Mouse (Mus musculus): ENCODE measurements around the gene Magt1. TPM values are rescaled to one million over a fixed set of nuclear protein-coding genes. Genes with fewer than 3 reads are reported as not detected.

Gene Magt1
- polyA plus RNA-seq, 1 experiment = 43.8 TPM

GRCm38 (mm10) chrX:105953999-105954398 lies 57.7 kb downstream of the Magt1 start:
- TF ChIP-seq CTCF (IDR thresholded peaks at IDR 0.05; ENCODE audit: low read depth, low read length) = no peak
- TF ChIP-seq POLR2A (IDR thresholded peaks at IDR 0.05; ENCODE audit: borderline replicate concordance, low read depth, low read length) = no peak
- Histone ChIP-seq H3K4me3 (ENCODE audit: insufficient read depth, low read length) (no peak overlapping the region), H3K4me1 (ENCODE audit: control insufficient read depth, insufficient read depth, low read length) (no peaks in the 10 kb centered on the region), H3K27ac (ENCODE audit: insufficient read depth, low read depth, low read length) (no peak overlapping the region)

GRCm38 (mm10) chrX:105946357-105946756 lies 65.3 kb downstream of the Magt1 start:
- TF ChIP-seq CTCF (IDR thresholded peaks at IDR 0.05; ENCODE audit: low read depth, low read length) = no peak
- no peak for TF ChIP-seq POLR2A (IDR thresholded peaks at IDR 0.05; ENCODE audit: borderline replicate concordance, low read depth, low read length)
- Histone ChIP-seq H3K4me1 (ENCODE audit: control insufficient read depth, insufficient read depth, low read length) (no peaks in the 10 kb centered on the region), H3K27ac (ENCODE audit: insufficient read depth, low read depth, low read length) (no peak overlapping the region), H3K4me3 (ENCODE audit: insufficient read depth, low read length) (no peak overlapping the region)

- Histone ChIP-seq H3K4me1 (ENCODE audit: control insufficient read depth, insufficient read depth, low read length) (no peaks in the 10 kb centered on the region), H3K27ac (ENCODE audit: insufficient read depth, low read depth, low read length) (no peak overlapping the region), H3K4me3 (ENCODE audit: insufficient read depth, low read length) (no peak overlapping the region)
- no peak for TF ChIP-seq CTCF (IDR thresholded peaks at IDR 0.05; ENCODE audit: low read depth, low read length)
- TF ChIP-seq POLR2A (IDR thresholded peaks at IDR 0.05; ENCODE audit: borderline replicate concordance, low read depth, low read length) = no peak
Measured at GRCm38 (mm10) chrX:105939245-105939644, 72.5 kb downstream of the Magt1 start.

- Histone ChIP-seq H3K4me1 (ENCODE audit: control insufficient read depth, insufficient read depth, low read length) (no peaks in the 10 kb centered on the region), H3K27ac (ENCODE audit: insufficient read depth, low read depth, low read length) (no peak overlapping the region), H3K4me3 (ENCODE audit: insufficient read depth, low read length) (no peak overlapping the region)
- TF ChIP-seq POLR2A (IDR thresholded peaks at IDR 0.05; ENCODE audit: borderline replicate concordance, low read depth, low read length) = no peak
- TF ChIP-seq CTCF (IDR thresholded peaks at IDR 0.05; ENCODE audit: low read depth, low read length) = no peak
Measured at GRCm38 (mm10) chrX:105937736-105938135, 74.0 kb downstream of the Magt1 start.

- Histone ChIP-seq H3K27ac (ENCODE audit: insufficient read depth, low read depth, low read length) (no peak overlapping the region), H3K4me3 (ENCODE audit: insufficient read depth, low read length) (no peak overlapping the region), H3K4me1 (ENCODE audit: control insufficient read depth, insufficient read depth, low read length) (peaks cover 2% of the 10 kb centered on the region; the same call in 1 of the 2 replicates)
- TF ChIP-seq POLR2A (IDR thresholded peaks at IDR 0.05; ENCODE audit: borderline replicate concordance, low read depth, low read length) = no peak
- no peak for TF ChIP-seq CTCF (IDR thresholded peaks at IDR 0.05; ENCODE audit: low read depth, low read length)
Measured at GRCm38 (mm10) chrX:105934341-105934740, 77.4 kb downstream of the Magt1 start.

- peak overlapping the region; percentile 95 for H3K4me3 ChIP-seq (ENCODE audit: insufficient read depth, low read length)
- peaks cover 14% of the 10 kb centered on the region for H3K4me1 ChIP-seq (ENCODE audit: control insufficient read depth, insufficient read depth, low read length)
- no peak for TF ChIP-seq POLR2A (IDR thresholded peaks at IDR 0.05; ENCODE audit: borderline replicate concordance, low read depth, low read length)
- TF ChIP-seq CTCF (IDR thresholded peaks at IDR 0.05; ENCODE audit: low read depth, low read length) = no peak
- H3K27ac ChIP-seq (ENCODE audit: insufficient read depth, low read depth, low read length) = peak overlapping the region; percentile 23; the same call in 1 of the 2 replicates
Measured at GRCm38 (mm10) chrX:105929478-105930038, 82.1 kb downstream of the Magt1 start.

GRCm38 (mm10) chrX:105928861-105929477 lies 82.7 kb downstream of the Magt1 start, which contains the start of gene Atrx:
Gene Atrx (minus strand): TSS chrX:105929403.
- H3K27ac ChIP-seq (ENCODE audit: insufficient read depth, low read depth, low read length) = peak within 1 kb of the TSS; percentile 97
- peaks cover 17% of the 10 kb centered on the region for H3K4me1 ChIP-seq (ENCODE audit: control insufficient read depth, insufficient read depth, low read length)
- H3K4me3 ChIP-seq (ENCODE audit: insufficient read depth, low read length) = peak within 1 kb of the TSS; percentile 95
- no peak for TF ChIP-seq CTCF (IDR thresholded peaks at IDR 0.05; ENCODE audit: low read depth, low read length)
- no peak for TF ChIP-seq POLR2A (IDR thresholded peaks at IDR 0.05; ENCODE audit: borderline replicate concordance, low read depth, low read length)

GRCm38 (mm10) chrX:105927941-105928860 lies 83.5 kb downstream of the Magt1 start:
- Histone ChIP-seq H3K27ac (ENCODE audit: insufficient read depth, low read depth, low read length) (peak overlapping the region; percentile 97), H3K4me1 (ENCODE audit: control insufficient read depth, insufficient read depth, low read length) (peaks cover 17% of the 10 kb centered on the region), H3K4me3 (ENCODE audit: insufficient read depth, low read length) (peak overlapping the region; percentile 95)
- TF ChIP-seq POLR2A (IDR thresholded peaks at IDR 0.05; ENCODE audit: borderline replicate concordance, low read depth, low read length) (no peak), CTCF (IDR thresholded peaks at IDR 0.05; ENCODE audit: low read depth, low read length) (no peak)

GRCm38 (mm10) chrX:105926121-105926735 lies 85.5 kb downstream of the Magt1 start:
- Histone ChIP-seq H3K4me3 (ENCODE audit: insufficient read depth, low read length) (peak overlapping the region; percentile 82), H3K4me1 (ENCODE audit: control insufficient read depth, insufficient read depth, low read length) (peaks cover 17% of the 10 kb centered on the region), H3K27ac (ENCODE audit: insufficient read depth, low read depth, low read length) (peak overlapping the region; percentile 78)
- no peak for TF ChIP-seq CTCF (IDR thresholded peaks at IDR 0.05; ENCODE audit: low read depth, low read length)
- no peak for TF ChIP-seq POLR2A (IDR thresholded peaks at IDR 0.05; ENCODE audit: borderline replicate concordance, low read depth, low read length)

Data from bone marrow macrophage, adult 2 months (primary cell).